Mouse (Mus musculus): ENCODE results near the gene Wasf1.

- no peak for TF ChIP-seq POLR2A (IDR thresholded peaks at IDR 0.05; ENCODE audit: insufficient read depth, low read depth, low read length)
- TF ChIP-seq CTCF (IDR thresholded peaks at IDR 0.05; ENCODE audit: insufficient read depth, low read depth, low read length), result no peak
These were observed 78.1 kb downstream of the Wasf1 start for GRCm38 (mm10) chr10:40961365-40961764.

Measured in olfactory bulb, adult 2 months (tissue).